In genomic region chr12:104108507-104108906, GRCm38 (mm10) we compare ENCODE assay signal across 24 mouse cellular contexts. TPM values are rescaled to one million over a fixed set of nuclear protein-coding genes. Genes with fewer than 3 reads are reported as not detected.
"Had no signal": no experiment of that assay in that cellular context is flagged by ENCODE, and none has a peak within 500 bp of the region (broad histone marks: within the 10 kb centered on the region; RNA-seq: fewer than 3 reads in every experiment).

No protein-coding gene starts in this region.

- H3K9me3 ChIP-seq: hindbrain, embryonic 13.5 days; limb, embryonic 12.5 days; midbrain, embryonic 15.5 days; neural tube, embryonic 12.5 days had no signal

- H3K27me3 ChIP-seq: hindbrain, embryonic 13.5 days; limb, embryonic 12.5 days; midbrain, embryonic 15.5 days; neural tube, embryonic 12.5 days had no signal

- ATAC-seq: hindbrain, postnatal 0 days; midbrain, embryonic 15.5 days had no signal

- DNase-seq: lung, embryonic 14.5 days; lung, postnatal 10 days; lung, postnatal 4 days; retina, postnatal 1 day; right cerebral cortex, postnatal 4 days; spleen, adult 18-20 months; thymus, adult 18-20 months; thymus, postnatal 14 days had no signal

- H3K4me1 ChIP-seq: hindbrain, embryonic 13.5 days; limb, embryonic 12.5 days; midbrain, embryonic 15.5 days; neural tube, embryonic 12.5 days had no signal

- H3K27ac ChIP-seq: hindbrain, embryonic 13.5 days; hindbrain, postnatal 0 days; kidney, postnatal 0 days; layer of hippocampus, adult 2 months; limb, embryonic 12.5 days; liver, embryonic 14.5 days; midbrain, embryonic 15.5 days; neural tube, embryonic 12.5 days had no signal

- H3K36me3 ChIP-seq: hindbrain, embryonic 13.5 days; limb, embryonic 12.5 days; midbrain, embryonic 15.5 days; neural tube, embryonic 12.5 days had no signal

- H3K9ac ChIP-seq: hindbrain, embryonic 13.5 days; limb, embryonic 12.5 days; liver, embryonic 14.5 days; lung, embryonic 14.5 days; midbrain, embryonic 15.5 days; neural tube, embryonic 12.5 days had no signal

- H3K4me2 ChIP-seq: hindbrain, embryonic 13.5 days; limb, embryonic 12.5 days; lung, embryonic 14.5 days; midbrain, embryonic 11.5 days; midbrain, embryonic 15.5 days; neural tube, embryonic 12.5 days had no signal

- H3K4me3 ChIP-seq: hindbrain, embryonic 13.5 days; layer of hippocampus, adult 2 months; limb, embryonic 12.5 days; midbrain, embryonic 15.5 days; neural tube, embryonic 12.5 days had no signal

RNA-seq across cellular contexts. Expression of gene Serpina3a, which starts 4.0 kb away (rescaled TPM):
- total RNA-seq: hindbrain, postnatal 0 days; layer of hippocampus, adult 2 months; layer of hippocampus, postnatal 10 days; left cerebral cortex, postnatal 36 days; megakaryocyte, adult 5-6 weeks; monocyte, adult 5-6 weeks; neutrophil, adult 5-6 weeks had no signal
- polyA plus RNA-seq: hindbrain, embryonic 13.5 days; hindbrain, postnatal 0 days; intestine, embryonic 14.5 days; kidney, postnatal 0 days; limb, embryonic 12.5 days; liver, embryonic 14.5 days; lung, embryonic 14.5 days; midbrain, embryonic 11.5 days; midbrain, embryonic 15.5 days; neural tube, embryonic 12.5 days; stomach, embryonic 14.5 days had no signal

RNA-seq across cellular contexts. Expression of gene Serpina5, which starts 7.6 kb away (rescaled TPM):
- total RNA-seq: layer of hippocampus, adult 2 months; layer of hippocampus, postnatal 10 days; left cerebral cortex, postnatal 36 days; megakaryocyte, adult 5-6 weeks; monocyte, adult 5-6 weeks; neutrophil, adult 5-6 weeks had no signal
- polyA plus RNA-seq: hindbrain, embryonic 13.5 days; hindbrain, postnatal 0 days; intestine, embryonic 14.5 days; kidney, postnatal 0 days; limb, embryonic 12.5 days; lung, embryonic 14.5 days; midbrain, embryonic 11.5 days; midbrain, embryonic 15.5 days; neural tube, embryonic 12.5 days; stomach, embryonic 14.5 days had no signal

RNA-seq across cellular contexts. Expression of gene Serpina3b, which starts 19.3 kb away (rescaled TPM):
- total RNA-seq: hindbrain, postnatal 0 days; layer of hippocampus, adult 2 months; layer of hippocampus, postnatal 10 days; left cerebral cortex, postnatal 36 days; megakaryocyte, adult 5-6 weeks; monocyte, adult 5-6 weeks; neutrophil, adult 5-6 weeks had no signal
- polyA plus RNA-seq: hindbrain, embryonic 13.5 days; hindbrain, postnatal 0 days; intestine, embryonic 14.5 days; kidney, postnatal 0 days; limb, embryonic 12.5 days; lung, embryonic 14.5 days; midbrain, embryonic 11.5 days; midbrain, embryonic 15.5 days; neural tube, embryonic 12.5 days had no signal

RNA-seq across cellular contexts. Expression of gene Serpina3c, which starts 45.2 kb away (rescaled TPM):
- total RNA-seq: hindbrain, postnatal 0 days; left cerebral cortex, postnatal 36 days; monocyte, adult 5-6 weeks; neutrophil, adult 5-6 weeks had no signal
- polyA plus RNA-seq: hindbrain, embryonic 13.5 days; intestine, embryonic 14.5 days; limb, embryonic 12.5 days; liver, embryonic 14.5 days; lung, embryonic 14.5 days; midbrain, embryonic 11.5 days; midbrain, embryonic 15.5 days; neural tube, embryonic 12.5 days; stomach, embryonic 14.5 days had no signal
